9 mouse cellular contexts compared by ENCODE assay signal in the genomic region with DNA sequence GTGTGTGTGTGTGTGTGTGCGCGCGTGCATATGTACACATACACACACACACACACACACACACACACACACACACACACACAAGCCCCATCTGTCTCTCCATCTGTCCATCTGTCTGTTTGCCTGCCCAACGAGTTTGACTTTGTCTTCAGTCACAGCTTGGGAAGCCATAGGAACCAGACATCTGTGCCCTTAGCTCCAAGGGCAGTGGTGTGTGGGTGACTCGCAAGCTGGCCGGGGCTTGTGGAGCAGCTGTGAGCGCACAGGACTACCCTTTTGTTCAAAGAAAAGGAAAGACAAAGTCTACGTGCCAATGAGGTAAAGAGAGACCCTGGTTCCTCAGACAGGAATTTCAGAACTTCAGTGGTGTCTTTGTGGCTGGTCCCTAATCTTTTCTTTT. TPM values are rescaled to one million over a fixed set of nuclear protein-coding genes. Genes with fewer than 3 reads are reported as not detected.
DNase-seq lines count a peak whose midpoint lies in the region; ATAC-seq and TF ChIP-seq lines count a peak whose summit lies in the region.
"Had no signal": no experiment of that assay in that cellular context is flagged by ENCODE, and none has a peak within 500 bp of the region (broad histone marks: within the 10 kb centered on the region; RNA-seq: fewer than 3 reads in every experiment).

No protein-coding gene starts in this region.

- H3K27ac ChIP-seq in ES-E14 (ENCODE audit: insufficient read depth, low read depth, low read length, poor library complexity, severe bottlenecking), result peak overlapping the region; percentile 41; the same call in 1 of the 2 replicates
- peak overlapping the region; percentile 59 for H3K27ac ChIP-seq in hindbrain, embryonic 11.5 days (ENCODE audit: low read depth, low read length)
- no peak overlapping the region for H3K27ac ChIP-seq in kidney, embryonic 14.5 days (ENCODE audit: low read depth, low read length)
- H3K27ac ChIP-seq in intestine, embryonic 16.5 days (ENCODE audit: low read length), result no peak overlapping the region
- H3K27ac ChIP-seq: liver, embryonic 13.5 days had no signal

- ATAC-seq in hindbrain, embryonic 11.5 days (ENCODE audit: low FRiP score), result peak; percentile 80
- ATAC-seq in erythroblast, adult 5-6 weeks (replicated peaks; ENCODE audit: low FRiP score, poor library complexity, severe bottlenecking), result no peak
- no peak for ATAC-seq in kidney, embryonic 14.5 days (ENCODE audit: low FRiP score, low TSS enrichment)
- no peak for ATAC-seq in intestine, embryonic 16.5 days

- 0 out of 2 replicates have a peak overlapping the region, but pooled peaks have one; percentile 19 for H3K4me2 ChIP-seq in hindbrain, embryonic 11.5 days (replicated peaks; ENCODE audit: low read depth, low read length)
- H3K4me2 ChIP-seq in kidney, embryonic 14.5 days (replicated peaks; ENCODE audit: low read depth, low read length), result no peak overlapping the region
- no peak overlapping the region for H3K4me2 ChIP-seq in intestine, embryonic 16.5 days (ENCODE audit: low read depth, low read length)
- H3K4me2 ChIP-seq: liver, embryonic 13.5 days had no signal

- H3K4me1 ChIP-seq in ES-E14 (ENCODE audit: control insufficient read depth in 2 of 2, insufficient read depth in 2 of 2, low read length in 2 of 2, poor library complexity in 1 of 2), result peaks cover 28 to 30% of the 10 kb centered on the region in 2 experiments
- H3K4me1 ChIP-seq in hindbrain, embryonic 11.5 days (replicated peaks; ENCODE audit: control insufficient read depth, insufficient read depth, low read length), result peaks cover 5% of the 10 kb centered on the region
- H3K4me1 ChIP-seq in kidney, embryonic 14.5 days (ENCODE audit: control insufficient read depth, insufficient read depth, low read length), result 0 out of 2 replicates have a peak, but pooled peaks cover 10% of the 10 kb centered on the region
- H3K4me1 ChIP-seq in intestine, embryonic 16.5 days (ENCODE audit: control insufficient read depth, insufficient read depth, low read length), result peaks cover 14% of the 10 kb centered on the region

- DNase-seq in ES-E14 (ENCODE audit: low read depth, low spot score), result no peak
- DNase-seq in brain, adult 2 months (ENCODE audit: low read depth, low spot score), result peak; percentile 36
- peak; percentile 71 for DNase-seq in hindbrain, embryonic 11.5 days (ENCODE audit: low spot score)
- peak; percentile 73 for DNase-seq in mesoderm, embryonic 11.5 days (ENCODE audit: low read depth, low spot score)
- no peak for DNase-seq in urinary bladder, postnatal 36 days (ENCODE audit: low spot score in 2 of 2)
- DNase-seq: liver, embryonic 13.5 days had no signal

- in situ Hi-C loops in ES-E14 (cut with MboI; ENCODE audit: low sequenced_read_pairs in 2 of 2, unreplicated experiment in 2 of 2), result no loop called here

- no peaks in the 10 kb centered on the region for H3K36me3 ChIP-seq in ES-E14 (ENCODE audit: control insufficient read depth, insufficient read depth, low read length, poor library complexity, severe bottlenecking)
- no peaks in the 10 kb centered on the region for H3K36me3 ChIP-seq in hindbrain, embryonic 11.5 days (ENCODE audit: control insufficient read depth, insufficient read depth, low read length)
- no peaks in the 10 kb centered on the region for H3K36me3 ChIP-seq in kidney, embryonic 14.5 days (ENCODE audit: control insufficient read depth, insufficient read depth, low read length)
- H3K36me3 ChIP-seq in intestine, embryonic 16.5 days (ENCODE audit: control insufficient read depth, insufficient read depth, low read length), result no peaks in the 10 kb centered on the region
- H3K36me3 ChIP-seq: liver, embryonic 13.5 days had no signal

- no peak overlapping the region for H3K9ac ChIP-seq in ES-E14 (ENCODE audit: insufficient read depth, low read depth, low read length, poor library complexity, severe bottlenecking)
- no peak overlapping the region for H3K9ac ChIP-seq in hindbrain, embryonic 11.5 days (ENCODE audit: low read depth, low read length)
- H3K9ac ChIP-seq in kidney, embryonic 14.5 days (ENCODE audit: low read depth, low read length), result no peak overlapping the region
- no peak overlapping the region for H3K9ac ChIP-seq in intestine, embryonic 16.5 days (ENCODE audit: low read depth, low read length)
- H3K9ac ChIP-seq: liver, embryonic 13.5 days had no signal

- H3K9me3 ChIP-seq in ES-E14 (ENCODE audit: control insufficient read depth, insufficient read depth, low read depth, low read length), result no peaks in the 10 kb centered on the region
- no peaks in the 10 kb centered on the region for H3K9me3 ChIP-seq in hindbrain, embryonic 11.5 days (ENCODE audit: control insufficient read depth, low read length)
- H3K9me3 ChIP-seq in kidney, embryonic 14.5 days (ENCODE audit: control insufficient read depth, low read length), result no peaks in the 10 kb centered on the region
- H3K9me3 ChIP-seq in intestine, embryonic 16.5 days (ENCODE audit: control insufficient read depth, low read length), result no peaks in the 10 kb centered on the region
- H3K9me3 ChIP-seq: liver, embryonic 13.5 days had no signal

- whole genome bisulfite sequencing in hindbrain, embryonic 11.5 days, result 38% methylated on average over 8 of the region's 8 CpGs
- WGBS in kidney, embryonic 14.5 days, result 49% methylated on average over 8 of the region's 8 CpGs
- 58% methylated on average over 8 of the region's 8 CpGs for WGBS in intestine, embryonic 16.5 days

- no peak overlapping the region for H3K4me3 ChIP-seq in ES-E14 (ENCODE audit: insufficient read depth in 1 of 2, low read depth in 1 of 2, low read length in 2 of 2, poor library complexity in 1 of 2, severe bottlenecking in 1 of 2)
- H3K4me3 ChIP-seq in hindbrain, embryonic 11.5 days (ENCODE audit: low read depth, low read length), result no peak overlapping the region
- H3K4me3 ChIP-seq in kidney, embryonic 14.5 days (ENCODE audit: low read length), result no peak overlapping the region
- no peak overlapping the region for H3K4me3 ChIP-seq in intestine, embryonic 16.5 days (ENCODE audit: low read length)
- H3K4me3 ChIP-seq: liver, embryonic 13.5 days had no signal

- no peaks in the 10 kb centered on the region for H3K27me3 ChIP-seq in hindbrain, embryonic 11.5 days (ENCODE audit: control insufficient read depth, insufficient read depth, low read length)
- no peaks in the 10 kb centered on the region for H3K27me3 ChIP-seq in kidney, embryonic 14.5 days (ENCODE audit: control insufficient read depth, insufficient read depth, low read length)
- no peaks in the 10 kb centered on the region for H3K27me3 ChIP-seq in intestine, embryonic 16.5 days (replicated peaks; ENCODE audit: control insufficient read depth, insufficient read depth, low read length)
- H3K27me3 ChIP-seq: liver, embryonic 13.5 days had no signal

TF ChIP-seq in ES-E14, 5 proteins besides CTCF, POLR2A, EP300 and RAD21:
- TF ChIP-seq ZC3H11A (IDR thresholded peaks at IDR 0.05; ENCODE audit: borderline replicate concordance, low read depth, low read length) (no peak), MAFK (IDR thresholded peaks at IDR 0.05; ENCODE audit: insufficient read depth, low read depth, low read length) (no peak), HCFC1 (IDR thresholded peaks at IDR 0.05; ENCODE audit: borderline replicate concordance, insufficient read depth, low read length) (no peak)

RNA-seq across cellular contexts. Expression of gene Enc1, which starts 51.1 kb away (rescaled TPM):
- 63.1 and 73.6 TPM in 2 replicates for total RNA-seq in ES-E14 (2012; rRNA removed)
- polyA plus RNA-seq in hindbrain, embryonic 11.5 days (2014; fragmentation: Nextera tagmentation; extraction: Ambion mirVana), result 34.8 and 45.9 TPM in 2 replicates
- 0.21 TPM in 1 of 2 replicates, not detected in the other for total RNA-seq in erythroblast, adult 5-6 weeks (2015; ENCODE audit: low replicate concordance)
- total RNA-seq in erythroblast, adult 5-6 weeks (2017; ENCODE audit: low replicate concordance), result 0.17 and 0.56 TPM in 2 replicates
- polyA plus RNA-seq in kidney, embryonic 14.5 days (2014; fragmentation: Nextera tagmentation; extraction: Ambion mirVana), result 14.2 and 14.6 TPM in 2 replicates
- 5.8 and 6.1 TPM in 2 replicates for polyA plus RNA-seq in intestine, embryonic 16.5 days (2015; fragmentation: Nextera tagmentation; extraction: Ambion mirVana)

Comparison
In these comparisons a context has a peak if more than half of its experiments do, and no peak if none do; other contexts are left out.
1. DNase-seq: peak in brain, adult 2 months (single experiment), hindbrain, embryonic 11.5 days (single experiment) and mesoderm, embryonic 11.5 days (single experiment); none in ES-E14 (single experiment) and urinary bladder, postnatal 36 days (0 of 2).
2. H3K27ac ChIP-seq: peak in ES-E14 (single experiment) and hindbrain, embryonic 11.5 days (single experiment); none in kidney, embryonic 14.5 days (single experiment) and intestine, embryonic 16.5 days (single experiment).